Mouse (Mus musculus): ENCODE data around the gene Dip2b.

Dip2b gene

DNA sequence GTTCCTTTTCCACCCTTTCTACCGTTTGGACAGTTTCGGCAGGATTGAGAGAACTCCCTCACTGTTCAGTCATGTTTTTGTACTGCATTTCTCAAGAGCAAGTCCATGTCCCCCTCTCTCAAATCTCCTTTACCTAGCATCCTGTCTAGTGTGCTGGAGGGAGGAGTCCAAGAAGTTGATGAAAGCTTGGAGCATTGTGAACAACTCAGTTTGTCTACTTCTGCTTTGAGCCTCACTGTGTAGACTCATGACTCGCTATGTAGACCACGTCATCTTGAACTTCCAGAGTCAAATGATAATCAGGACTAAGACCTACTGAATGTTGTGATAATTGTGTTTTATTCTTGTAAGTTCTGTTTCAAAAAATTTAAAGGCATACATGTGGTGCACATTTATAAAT lies 46.4 kb downstream of the Dip2b start:
- DNase-seq (ENCODE audit: low spot score in 2 of 2): no peak

DNA sequence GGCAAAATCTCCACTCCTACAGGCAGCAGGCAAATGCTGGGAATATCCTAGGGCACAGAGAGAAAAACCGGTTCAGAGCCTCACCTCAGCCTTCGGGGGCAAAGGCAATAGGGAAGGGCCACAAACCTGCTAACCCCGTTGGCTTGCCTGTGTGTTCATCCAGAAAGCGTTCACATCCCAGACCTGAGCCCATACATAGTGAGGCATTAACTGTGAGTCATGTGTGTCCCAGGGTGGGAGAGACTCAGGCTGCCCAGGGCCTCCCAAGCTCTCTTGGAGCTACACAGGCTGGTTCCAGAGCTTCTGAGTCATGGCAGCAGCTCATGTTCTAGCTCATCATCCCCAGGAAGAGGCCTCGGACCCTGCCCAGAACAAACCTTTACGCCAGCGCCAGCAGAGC lies 49.6 kb downstream of the Dip2b start:
- DNase-seq (ENCODE audit: low spot score in 2 of 2): no peak

DNA sequence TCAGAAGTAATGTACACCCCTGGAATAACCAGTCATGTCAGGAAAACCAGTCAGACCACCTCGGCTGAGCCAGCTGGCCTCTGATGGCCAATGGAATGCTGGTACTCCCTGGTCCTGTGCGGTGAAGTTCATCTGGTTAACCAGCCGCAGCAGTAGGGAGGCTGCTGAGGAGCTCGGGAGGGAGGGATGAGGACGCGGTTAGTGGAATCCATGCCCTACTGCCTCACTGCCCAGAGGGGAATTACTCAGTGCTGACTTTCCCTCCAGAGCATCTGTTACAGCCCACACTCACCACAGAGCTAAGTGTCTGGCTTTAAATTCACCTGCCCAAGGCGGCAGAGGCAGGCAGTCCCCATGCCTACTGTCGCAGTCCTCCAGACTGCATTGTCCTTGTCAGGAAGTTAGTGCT lies 51.2 kb downstream of the Dip2b start:
- no peak for DNase-seq (ENCODE audit: low spot score in 2 of 2)

DNA sequence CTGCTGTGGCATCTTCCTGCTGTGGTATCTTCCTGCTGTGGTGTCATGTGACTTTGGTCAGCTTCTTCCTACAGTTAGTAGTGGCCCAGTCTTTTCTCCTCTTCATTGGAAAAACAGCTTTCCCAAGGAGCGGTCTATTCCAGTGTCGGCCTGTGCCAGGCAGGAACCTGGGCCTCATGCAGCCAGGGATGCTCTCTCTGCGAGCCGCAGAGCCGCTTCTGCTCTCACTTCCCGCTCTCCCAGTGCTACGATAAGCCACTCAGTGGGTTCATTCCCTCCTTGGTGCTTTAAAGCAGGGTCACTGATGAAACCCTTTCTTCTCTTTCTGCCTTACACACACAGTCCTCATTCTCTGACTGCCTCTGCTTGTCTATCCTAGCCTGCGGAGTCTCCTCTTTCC lies 53.4 kb downstream of the Dip2b start:
- no peak for DNase-seq (ENCODE audit: low spot score in 2 of 2)

DNA sequence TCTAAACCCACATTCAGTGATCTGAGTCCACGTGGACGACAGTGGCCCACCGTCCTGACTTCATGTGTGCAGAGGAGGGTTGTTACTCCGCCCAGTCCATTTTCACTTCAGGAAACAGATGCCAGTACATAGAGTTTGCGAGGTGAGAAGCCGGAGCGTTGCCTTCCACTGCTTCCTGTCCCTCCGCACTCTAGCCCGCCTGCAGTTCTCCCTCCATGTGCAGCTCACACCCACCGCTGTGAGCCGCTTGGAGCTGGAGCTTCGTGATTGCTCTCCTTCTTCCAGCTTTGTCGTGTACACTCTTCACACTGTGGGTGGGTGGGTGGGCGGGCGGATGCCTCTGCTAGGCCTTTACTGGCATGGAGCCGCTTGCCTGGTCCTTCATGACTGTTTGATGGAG lies 53.8 kb downstream of the Dip2b start:
- DNase-seq (ENCODE audit: low spot score in 2 of 2): no peak

DNA sequence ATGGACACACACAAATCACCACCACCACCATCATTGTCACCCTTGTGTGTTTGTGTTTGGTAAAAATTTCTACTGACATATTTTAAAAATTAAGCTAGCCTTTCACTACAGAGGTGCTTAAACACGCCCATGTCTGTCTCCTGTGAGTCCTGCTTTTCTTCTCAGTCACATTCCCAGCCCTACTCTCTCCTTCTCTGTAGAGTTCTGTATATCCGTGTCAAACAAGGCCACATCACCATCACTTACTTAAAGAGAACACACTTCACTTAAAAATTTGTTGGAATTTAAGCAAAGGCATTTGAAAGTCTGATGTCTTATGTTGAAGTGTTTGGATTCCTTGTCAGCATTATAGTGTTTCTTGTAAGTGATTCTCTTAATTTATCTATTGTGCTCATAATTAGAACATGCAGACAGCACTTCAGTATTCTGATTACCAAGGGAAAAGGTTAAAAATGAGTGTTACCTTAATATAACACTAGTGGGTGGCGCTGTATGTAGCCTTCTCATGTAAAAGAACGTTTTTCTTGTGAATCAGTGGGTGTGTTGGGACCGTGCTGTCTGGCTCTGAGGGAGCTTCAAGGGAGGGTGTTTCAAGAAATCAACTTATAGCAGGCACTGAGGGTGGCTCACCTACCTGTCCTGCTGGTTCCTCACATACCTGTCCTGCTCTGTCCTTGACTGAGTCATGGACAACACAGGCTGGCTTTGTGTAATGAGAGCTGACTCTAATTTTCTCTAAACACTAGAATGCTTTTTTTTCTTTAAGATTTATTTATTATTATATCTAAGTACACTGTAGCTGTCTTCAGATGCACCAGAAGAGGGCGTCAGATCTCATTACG lies 58.3 kb downstream of the Dip2b start:
- no peak for DNase-seq (ENCODE audit: low spot score in 2 of 2)

DNA sequence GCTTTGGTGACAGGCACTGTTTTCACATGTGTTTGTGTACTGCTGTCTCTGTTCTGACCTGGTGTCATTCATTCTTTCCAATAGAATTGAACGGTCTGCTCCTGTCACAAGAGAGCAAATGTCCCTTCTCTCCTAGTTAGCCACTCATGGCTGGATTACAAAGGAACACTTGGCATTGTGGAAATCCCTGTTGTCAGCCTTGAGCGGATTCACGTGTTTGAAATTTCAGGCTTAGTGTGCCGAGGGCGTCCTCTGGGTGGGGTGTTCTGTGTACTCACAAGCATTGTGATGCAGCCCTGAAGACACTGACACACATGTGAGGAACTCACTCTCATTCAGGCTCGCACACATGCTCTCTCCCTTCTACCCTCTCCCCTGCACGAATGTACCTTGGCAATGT lies 61.9 kb downstream of the Dip2b start:
- no peak for DNase-seq (ENCODE audit: low spot score in 2 of 2)

DNA sequence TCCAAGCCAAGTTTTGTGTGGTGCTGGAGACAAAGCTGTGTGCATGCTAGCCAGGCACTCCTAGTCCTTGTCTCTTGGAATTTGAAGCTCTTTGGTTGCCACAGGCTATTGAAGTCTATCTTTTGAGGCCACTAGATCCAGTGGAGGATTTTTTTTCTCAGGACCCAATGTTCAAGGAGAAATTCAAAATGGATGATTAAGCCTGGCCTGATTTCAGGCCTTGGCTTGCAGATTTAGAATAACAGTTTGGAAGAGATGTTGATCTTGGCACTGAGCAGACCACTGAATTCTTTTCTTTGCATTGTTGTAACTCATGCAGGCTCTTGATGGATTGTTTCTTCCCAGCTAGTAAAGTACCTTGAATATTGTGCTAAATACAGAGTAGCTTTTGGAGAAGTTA lies 62.7 kb downstream of the Dip2b start:
- no peak for DNase-seq (ENCODE audit: low spot score in 2 of 2)

DNA sequence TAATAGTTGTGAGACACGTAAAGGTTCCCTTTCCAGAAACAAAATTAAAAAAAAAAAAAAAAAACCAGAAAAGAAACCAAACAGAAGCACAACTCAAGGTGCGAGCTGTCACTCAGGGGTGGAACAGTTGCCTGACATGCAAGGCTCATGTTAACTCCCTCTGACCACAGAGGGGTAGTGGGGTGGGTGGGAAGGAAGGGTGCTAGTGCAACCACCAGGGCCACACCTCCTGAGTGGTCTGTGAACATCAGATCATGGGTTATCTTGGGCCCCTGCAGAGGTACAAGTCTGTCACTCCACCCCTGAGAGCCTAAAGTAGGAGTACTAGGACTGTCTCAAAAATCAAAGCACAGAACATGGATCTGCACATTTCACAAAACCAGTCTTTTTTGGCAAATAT lies 65.7 kb downstream of the Dip2b start:
- DNase-seq (ENCODE audit: low spot score in 2 of 2): no peak

DNA sequence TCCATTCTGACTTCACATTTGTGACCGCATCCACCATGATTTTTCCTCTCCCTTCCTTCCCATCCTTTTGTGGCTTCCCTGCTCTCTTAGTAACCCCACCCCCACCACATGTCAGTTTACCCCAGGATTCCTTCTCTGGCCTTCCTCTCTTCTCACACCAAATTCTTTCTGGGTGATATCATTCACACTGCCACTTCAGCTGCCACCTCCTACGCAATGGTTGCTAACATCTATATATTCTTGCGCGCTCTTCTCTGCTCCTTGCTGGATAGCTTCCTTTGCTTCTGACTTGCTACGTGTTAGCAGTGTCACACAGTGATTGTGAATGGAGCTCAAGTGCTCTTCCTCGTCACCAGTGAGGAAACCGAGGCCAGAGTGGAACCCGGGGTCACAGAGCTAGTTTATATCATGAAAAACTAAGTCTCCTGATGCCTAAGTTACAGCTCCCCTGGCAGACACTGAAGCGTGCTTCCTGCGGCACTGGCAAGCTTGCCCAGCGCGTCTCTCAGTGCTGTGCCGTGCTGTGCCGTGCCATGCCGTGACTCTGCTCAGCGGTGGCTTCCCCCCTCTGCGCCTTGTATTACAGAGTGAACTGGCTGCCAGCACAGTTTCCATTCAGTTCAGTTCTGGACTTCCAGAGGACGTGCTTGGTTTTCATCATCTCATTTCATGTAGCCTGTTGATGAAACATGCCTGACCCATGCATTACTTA lies 69.8 kb downstream of the Dip2b start:
- DNase-seq (ENCODE audit: low spot score in 2 of 2): no peak

DNA sequence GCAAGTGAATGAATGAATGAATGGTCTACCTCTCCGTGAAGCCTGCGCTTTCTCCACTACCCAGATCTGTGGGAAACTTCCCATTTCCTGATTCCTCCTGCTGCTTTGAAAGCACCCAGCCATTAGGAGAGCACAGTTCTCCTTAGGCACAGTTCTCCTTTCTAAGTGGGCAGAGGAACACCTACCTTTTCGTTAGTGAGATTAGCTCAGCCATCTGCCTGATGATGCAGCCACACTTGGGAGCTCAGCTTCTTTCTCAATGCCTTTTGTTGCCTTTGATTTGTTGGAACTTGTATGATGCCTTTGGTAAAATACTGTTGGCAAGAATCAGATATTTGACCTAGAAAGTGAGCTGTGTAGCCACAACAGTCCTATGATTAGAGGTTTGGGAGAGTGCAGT lies 71.5 kb downstream of the Dip2b start:
- no peak for DNase-seq (ENCODE audit: low spot score in 2 of 2)

DNA sequence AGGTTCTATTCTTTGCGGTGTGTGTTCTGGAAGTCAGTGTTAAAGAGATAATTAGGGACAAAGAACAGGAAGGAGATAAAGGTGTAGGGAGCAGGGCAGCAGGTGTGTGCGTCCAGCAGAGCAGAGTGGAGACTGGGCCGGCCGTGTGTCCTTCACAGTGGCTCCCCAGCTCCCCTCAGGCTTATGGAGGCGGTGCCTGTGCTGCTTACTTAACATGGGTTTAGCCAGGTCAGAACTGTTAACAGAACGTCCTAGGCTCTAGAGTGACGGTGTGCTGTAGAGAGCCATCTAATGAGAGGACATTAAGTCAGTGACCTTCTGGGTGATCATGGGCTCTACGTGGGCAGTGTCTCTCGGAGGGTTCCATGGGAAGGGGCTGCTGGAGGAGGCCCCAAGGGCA lies 73.4 kb downstream of the Dip2b start:
- no peak for DNase-seq (ENCODE audit: low spot score in 2 of 2)

DNA sequence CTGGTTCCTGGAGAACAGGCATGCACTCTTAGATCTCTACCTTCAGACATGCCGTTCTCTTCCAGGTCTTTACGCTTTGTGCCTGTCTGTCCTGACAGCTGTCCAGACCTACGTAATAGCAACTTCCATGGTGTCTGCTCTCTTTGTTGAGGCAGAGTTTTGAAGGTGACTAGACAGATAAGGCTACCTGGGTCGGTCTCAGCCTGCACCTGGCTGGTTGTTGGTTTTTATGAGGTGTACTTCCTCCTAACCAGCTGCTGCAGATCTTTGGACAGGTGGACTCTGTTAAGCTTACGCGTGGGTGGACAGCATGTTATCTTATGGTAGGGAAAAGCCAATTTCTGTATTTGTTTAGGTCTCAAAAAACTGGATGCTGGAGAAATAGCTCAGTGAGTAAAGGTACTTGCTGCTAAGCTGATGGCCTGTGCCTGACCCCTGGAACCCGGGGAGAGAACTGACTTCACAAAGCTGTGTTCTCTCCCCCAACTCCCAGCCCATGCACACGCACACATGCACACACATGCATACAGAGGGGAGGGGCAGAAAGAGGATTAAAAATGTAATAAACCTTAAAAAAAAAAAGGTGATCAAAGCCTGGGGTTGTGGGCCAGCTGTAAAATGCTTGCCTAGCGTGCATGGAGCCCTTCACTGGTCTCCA lies 74.0 kb downstream of the Dip2b start:
- DNase-seq (ENCODE audit: low spot score in 2 of 2): no peak

DNA sequence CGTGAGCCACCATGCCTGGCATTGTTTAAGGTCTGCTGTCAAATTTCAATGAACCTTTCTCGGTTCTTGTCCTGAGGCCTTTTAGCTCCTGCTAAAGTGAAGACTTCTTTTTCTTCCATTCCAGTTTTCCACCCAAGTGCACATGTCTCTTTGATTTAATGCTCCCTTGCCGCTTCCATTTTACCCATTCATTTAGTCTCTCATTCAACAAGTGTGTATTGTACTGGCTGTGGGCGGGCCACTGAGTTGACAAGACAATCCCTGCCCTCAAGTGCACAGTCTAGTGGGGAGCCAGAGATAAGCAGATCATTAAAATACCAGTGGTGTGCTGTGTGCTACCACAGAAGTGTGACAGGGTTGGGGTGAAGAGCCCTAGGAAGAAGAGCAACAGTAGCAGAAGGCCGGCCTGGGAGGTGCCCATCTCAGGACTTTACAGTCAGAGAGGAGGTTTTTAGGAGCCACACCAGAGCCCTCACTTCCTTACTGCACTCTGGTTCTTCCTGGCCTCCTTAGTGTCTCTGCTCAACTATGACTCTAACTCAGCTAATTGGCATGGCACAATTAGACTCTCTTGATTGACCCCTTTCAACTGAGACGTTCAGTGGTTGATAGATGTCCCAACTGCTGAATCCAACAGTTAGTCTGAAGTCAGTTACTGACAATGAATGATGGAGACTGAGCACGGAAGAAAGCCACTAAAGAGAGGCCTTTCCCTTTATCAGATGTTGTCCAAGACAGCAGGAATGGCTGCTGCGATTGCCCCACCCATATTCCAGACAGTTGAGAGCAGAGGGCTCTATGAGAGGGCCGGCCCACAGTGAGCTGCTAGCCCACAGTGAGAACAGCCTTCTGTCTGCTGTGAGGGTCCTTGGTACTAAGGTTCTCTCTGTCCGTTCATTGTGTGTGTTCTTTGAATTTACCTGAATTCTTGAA lies 75.1 kb downstream of the Dip2b start:
- no peak for DNase-seq (ENCODE audit: low spot score in 2 of 2)

DNA sequence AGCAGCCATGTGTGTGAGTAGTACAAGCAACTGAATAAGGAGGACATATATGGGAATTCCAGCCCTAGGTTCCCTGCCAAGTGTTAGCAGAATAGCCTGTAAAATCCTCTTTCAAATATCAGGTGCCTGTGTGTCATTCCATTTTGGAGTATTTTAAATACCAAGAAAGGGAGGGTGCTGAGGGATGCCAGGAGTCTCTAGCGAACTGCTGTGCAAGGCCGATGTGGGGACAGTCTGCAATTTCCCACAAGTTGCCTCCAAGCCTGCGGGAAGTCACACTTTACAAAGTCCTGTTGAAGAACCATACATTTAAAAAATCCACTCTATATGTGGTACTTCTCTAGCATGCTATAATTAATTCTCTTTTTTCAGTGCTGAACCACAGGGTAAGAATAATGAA lies 77.0 kb downstream of the Dip2b start:
- DNase-seq (ENCODE audit: low spot score in 2 of 2): no peak

DNA sequence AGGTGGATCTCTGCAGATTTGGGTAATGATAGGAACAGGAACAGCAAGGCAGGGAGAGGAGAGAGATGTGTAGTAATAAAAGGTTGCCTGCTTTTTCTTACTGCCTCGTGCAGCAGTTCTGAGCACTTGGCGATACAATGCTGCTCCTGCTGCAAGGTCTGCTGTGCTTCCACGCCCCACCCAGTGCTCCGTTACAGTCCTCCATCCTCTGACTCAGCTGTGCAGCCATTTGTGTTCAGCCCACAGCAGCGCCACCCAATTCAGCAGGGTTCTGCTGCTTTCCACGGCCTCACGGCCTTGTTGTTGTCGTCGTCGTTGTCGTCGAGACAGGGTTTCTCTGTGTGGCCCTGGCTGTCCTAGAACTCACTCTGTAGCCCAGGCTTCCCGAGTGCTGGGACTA lies 77.9 kb downstream of the Dip2b start:
- no peak for DNase-seq (ENCODE audit: low spot score in 2 of 2)

DNA sequence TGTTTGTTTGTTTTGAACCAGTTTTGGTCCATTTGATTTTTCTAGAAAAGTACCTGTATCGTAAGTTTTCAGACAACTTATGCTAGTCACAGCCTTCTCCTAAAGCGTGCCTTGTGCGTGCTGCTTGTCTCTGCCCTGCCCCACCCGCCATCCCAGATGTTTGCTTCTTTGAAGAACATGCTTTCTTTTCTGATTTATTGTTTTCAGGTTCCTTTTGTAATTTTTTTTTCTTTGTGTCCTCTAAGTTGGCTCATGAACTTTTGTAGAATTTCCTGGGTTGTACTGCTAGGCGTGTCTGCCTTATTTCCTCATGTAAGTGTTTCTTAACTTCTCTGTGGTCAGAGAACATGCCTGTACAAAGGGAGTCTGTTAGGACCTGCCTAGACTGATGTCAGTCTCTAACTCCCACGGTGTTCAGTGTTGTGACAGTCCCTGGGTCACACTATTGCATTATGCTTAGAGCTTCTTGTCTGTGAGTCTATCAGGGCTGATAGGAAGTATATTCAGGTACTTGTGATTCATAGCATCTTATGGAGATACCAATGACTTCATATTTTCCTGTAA lies 80.8 kb downstream of the Dip2b start:
- peak in 1 of 2 experiments; percentile 17 for DNase-seq (ENCODE audit: low spot score in 2 of 2)

DNA sequence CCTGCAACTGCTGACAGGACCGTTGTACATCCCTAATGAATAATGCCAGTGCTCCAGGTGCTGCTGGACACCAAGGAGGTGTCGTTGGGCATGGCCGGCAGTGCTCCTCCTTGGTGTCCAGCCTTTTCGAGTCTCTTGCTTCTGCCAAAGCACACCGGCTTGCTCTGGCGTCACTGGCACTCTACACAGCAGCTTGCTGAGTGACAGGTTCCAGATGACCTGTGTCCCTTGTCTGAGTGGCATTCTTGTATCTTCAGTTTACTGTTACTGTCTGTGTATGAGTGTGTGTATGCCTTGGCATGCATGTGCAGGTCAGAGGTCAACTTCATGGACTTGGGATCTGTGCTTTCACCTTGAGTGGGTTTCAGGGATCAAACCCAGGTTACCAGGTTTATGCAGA lies 83.0 kb downstream of the Dip2b start:
- peak; percentile 25 to 54 for DNase-seq (ENCODE audit: low spot score in 2 of 2)

DNA sequence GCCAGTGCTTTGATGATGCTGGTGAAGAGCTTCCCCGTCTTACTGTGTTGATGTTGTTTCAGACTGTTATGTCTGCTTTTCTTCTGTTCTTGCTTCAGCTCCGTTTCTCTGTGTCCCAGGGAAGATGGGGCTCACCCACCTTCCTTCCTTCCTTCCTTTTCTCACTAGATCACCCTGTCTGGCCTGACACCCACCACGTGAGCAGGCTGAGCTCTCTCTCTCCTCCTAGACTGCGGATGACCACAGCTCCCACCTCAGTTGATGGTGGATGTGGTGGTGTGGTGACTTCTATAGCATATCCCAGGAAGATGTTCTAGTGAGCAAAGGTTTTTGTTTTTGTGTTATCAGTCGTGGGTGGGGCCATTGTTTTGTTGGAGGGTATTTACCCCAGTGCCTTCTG lies 85.4 kb downstream of the Dip2b start:
- DNase-seq (ENCODE audit: low spot score in 2 of 2): no peak

DNA sequence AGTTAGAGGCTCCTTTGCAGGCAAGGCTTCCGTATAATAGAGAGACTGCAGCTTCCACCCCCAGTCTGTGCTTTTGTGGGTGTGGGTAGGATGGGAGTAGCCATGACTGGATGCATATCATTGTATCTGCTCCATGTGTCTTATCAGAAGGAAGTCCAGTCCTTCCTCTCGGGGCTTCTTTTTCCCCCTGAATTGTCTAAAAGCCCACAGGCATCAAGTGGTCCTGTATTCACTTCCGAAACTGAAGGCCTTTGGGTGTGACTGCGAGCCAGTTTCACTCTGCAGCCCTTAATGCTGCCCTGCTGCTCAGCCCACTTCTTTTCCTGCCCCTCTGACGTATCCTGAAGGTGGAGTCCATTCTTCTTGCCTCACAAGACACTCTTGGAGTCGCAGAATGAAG lies 86.8 kb downstream of the Dip2b start:
- DNase-seq (ENCODE audit: low spot score in 2 of 2): peak; percentile 31 to 44

DNA sequence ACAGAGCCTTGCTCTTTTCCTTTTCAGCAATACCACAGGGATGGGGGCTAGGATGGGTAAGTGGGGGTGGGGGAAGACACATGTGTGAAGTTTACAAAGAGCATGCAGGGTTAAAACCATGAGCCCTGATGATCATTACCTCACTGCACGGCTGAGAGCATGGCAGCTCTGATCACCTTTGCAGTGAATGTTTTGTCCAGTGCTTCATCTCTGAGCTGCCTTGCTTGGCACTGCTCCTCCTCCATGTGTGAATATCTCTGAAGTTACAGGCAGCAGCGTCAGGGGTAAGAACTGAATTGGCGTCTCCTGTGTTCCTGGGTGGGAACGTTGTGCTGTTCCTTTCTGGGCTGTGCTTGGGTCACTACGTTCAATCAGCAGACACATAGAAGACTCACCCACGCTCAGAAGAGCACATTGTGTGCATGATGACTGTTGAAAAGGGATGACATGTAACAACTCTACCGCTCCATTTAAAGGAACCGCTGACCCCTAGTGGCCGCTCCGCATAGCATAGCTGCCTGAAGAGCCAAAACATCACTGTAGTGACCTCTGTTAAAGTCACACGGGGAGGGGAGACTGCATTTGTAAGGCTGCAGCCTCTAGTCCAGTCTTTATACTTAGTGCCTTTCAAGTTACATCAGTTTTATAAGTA lies 88.1 kb downstream of the Dip2b start:
- DNase-seq (ENCODE audit: low spot score in 2 of 2): peak; percentile 77 to 86

Data from heart, adult 9 months (tissue).